Mouse (Mus musculus) skeletal muscle tissue, postnatal 0 days (tissue): ENCODE data around the gene Stx6. TPM values are rescaled to one million over a fixed set of nuclear protein-coding genes. Genes with fewer than 3 reads are reported as not detected.

Experiments
- polyA plus RNA-seq: library from polyadenylated mRNA; unstranded; fragments of >200 nt; fragmentation: Nextera tagmentation; extraction: Ambion mirVana; gene quantifications from 2 replicates; pipeline ENCODE4 v1.2.1, GENCODE M21; 2015

Gene Stx6
- polyA plus RNA-seq = 23.4 and 27.9 TPM in 2 replicates

GRCm38 (mm10) chr1:155158141-155158969, at the start of gene Stx6:
Gene Stx6 (plus strand): TSS chr1:155158715.

GRCm38 (mm10) chr1:155146572-155146980, 11.9 kb upstream of the Stx6 start, which contains the start of gene Mr1:
Gene Mr1 (minus strand): TSS chr1:155146814.

GRCm38 (mm10) chr1:155243797-155244770, 85.6 kb downstream of the Stx6 start, which contains the start of gene BC034090:
Gene BC034090 (minus strand): TSS chr1:155244444.

Other genes starting within 250 kb of the Stx6 start
- gene Ier5, start 59.1 kb upstream of the Stx6 start, polyA plus RNA-seq = 3.6 and 4.4 TPM in 2 replicates
- gene Mr1, start 11.9 kb upstream of the Stx6 start, polyA plus RNA-seq = 7.6 and 7.9 TPM in 2 replicates
- 2.7 and 3.6 TPM in 2 replicates for gene BC034090, start 85.7 kb downstream of the Stx6 start, polyA plus RNA-seq